Mouse (Mus musculus) heart, adult 2 months (tissue): ENCODE measurements at regions not wholly inside any gene's neighbourhood (a gene's known extent, or its start where the extent isn't known, plus 50 kb on each side); places are given as distances from the start of the nearest gene placed in this dataset.

Experiments
- CTCF ChIP-seq: fragments of 200-600 bp; IDR thresholded peaks from 2 replicates; pipeline ENCODE4 v1.8.1; 2022; ENCODE audit warnings: antibody characterized with exemption, mild to moderate bottlenecking, moderate library complexity
- EP300 ChIP-seq: fragments of 200-500 bp; IDR thresholded peaks from 2 replicates; pipeline ENCODE4 v1.6.1; 2011; ENCODE audit warnings: low read depth, low read length, control low read depth; ENCODE audit not compliant: insufficient read depth
- POLR2A ChIP-seq: fragments of 200-500 bp; IDR thresholded peaks from 2 replicates; pipeline ENCODE4 v1.6.1; 2011; ENCODE audit warnings: mild to moderate bottlenecking, low read depth, low read length, control low read depth; ENCODE audit not compliant: insufficient read depth

- TF ChIP-seq EP300 (no peak), CTCF (no peak), POLR2A (no peak)
Measured at GRCm38 (mm10) chr9:31543691-31544052, 79.4 kb upstream of the Tmem45b start.
